Mouse (Mus musculus): ENCODE data around the gene Gm49661. TPM values are rescaled to one million over a fixed set of nuclear protein-coding genes. Genes with fewer than 3 reads are reported as not detected.

Gene Gm49661
- polyA plus RNA-seq (2014; fragmentation: Nextera tagmentation; extraction: Ambion mirVana) = not detected in 2 replicates

GRCm38 (mm10) chr8:84969241-84970134 is at the start of gene Gm49661, which contains the start of the genes Prdx2 and Rnaseh2a:
Gene Gm49661, minus strand, starts transcription at chr8:84969433.
Gene Prdx2, plus strand, starts transcription at chr8:84969587.
Gene Rnaseh2a, minus strand, starts transcription at chr8:84969767.
- peak; percentile 67 for ATAC-seq (ENCODE audit: low FRiP score)
- Histone ChIP-seq H3K27me3 (ENCODE audit: control insufficient read depth, insufficient read depth, low read length) (no peaks in the 10 kb centered on the region), H3K4me2 (replicated peaks; ENCODE audit: low read depth, low read length) (peak within 1 kb of the TSS; percentile 85), H3K27ac (ENCODE audit: low read depth, low read length) (peak within 1 kb of the TSS; percentile 63), H3K9ac (ENCODE audit: low read depth, low read length) (peak within 1 kb of the TSS; percentile 97), H3K9me3 (ENCODE audit: control insufficient read depth, low read length) (no peaks in the 10 kb centered on the region), H3K4me3 (ENCODE audit: low read depth, low read length) (peak within 1 kb of the TSS; percentile 89), H3K4me1 (replicated peaks; ENCODE audit: control insufficient read depth, insufficient read depth, low read length) (peaks cover 15% of the 10 kb centered on the region), H3K36me3 (ENCODE audit: control insufficient read depth, insufficient read depth, low read length) (0 out of 2 replicates have a peak, but pooled peaks cover 2% of the 10 kb centered on the region)
- under 1% methylated on average over 56 of the region's 56 CpGs for WGBS
- peak; percentile 88 for DNase-seq (ENCODE audit: low spot score)

GRCm38 (mm10) chr8:85017209-85017608 is 48.0 kb upstream of the Gm49661 start:
- DNase-seq (ENCODE audit: low spot score) = no peak
- no peaks in the 10 kb centered on the region for H3K4me1 ChIP-seq (replicated peaks; ENCODE audit: control insufficient read depth, insufficient read depth, low read length)
- no peak overlapping the region for H3K9ac ChIP-seq (ENCODE audit: low read depth, low read length)
- H3K4me2 ChIP-seq (replicated peaks; ENCODE audit: low read depth, low read length) = no peak overlapping the region
- no peak overlapping the region for H3K4me3 ChIP-seq (ENCODE audit: low read depth, low read length)
- ATAC-seq (ENCODE audit: low FRiP score) = no peak
- H3K36me3 ChIP-seq (ENCODE audit: control insufficient read depth, insufficient read depth, low read length) = peaks cover 10% of the 10 kb centered on the region; the same call in 1 of the 2 replicates
- H3K27me3 ChIP-seq (ENCODE audit: control insufficient read depth, insufficient read depth, low read length) = peaks cover 10% of the 10 kb centered on the region
- H3K9me3 ChIP-seq (ENCODE audit: control insufficient read depth, low read length) = no peaks in the 10 kb centered on the region
- 49% methylated on average over 5 of the region's 5 CpGs for WGBS
- no peak overlapping the region for H3K27ac ChIP-seq (ENCODE audit: low read depth, low read length)

- ATAC-seq (ENCODE audit: low FRiP score) = no peak
- Histone ChIP-seq H3K9ac (ENCODE audit: low read depth, low read length) (no peak overlapping the region), H3K27me3 (ENCODE audit: control insufficient read depth, insufficient read depth, low read length) (peaks cover 11% of the 10 kb centered on the region), H3K36me3 (ENCODE audit: control insufficient read depth, insufficient read depth, low read length) (peaks cover 6% of the 10 kb centered on the region; the same call in 1 of the 2 replicates), H3K4me3 (ENCODE audit: low read depth, low read length) (no peak overlapping the region), H3K9me3 (ENCODE audit: control insufficient read depth, low read length) (no peaks in the 10 kb centered on the region), H3K4me1 (replicated peaks; ENCODE audit: control insufficient read depth, insufficient read depth, low read length) (no peaks in the 10 kb centered on the region), H3K27ac (ENCODE audit: low read depth, low read length) (no peak overlapping the region), H3K4me2 (replicated peaks; ENCODE audit: low read depth, low read length) (no peak overlapping the region)
- DNase-seq (ENCODE audit: low spot score) = no peak
- 70% methylated on average over 10 of the region's 10 CpGs for WGBS
These were observed 47.5 kb upstream of the Gm49661 start for GRCm38 (mm10) chr8:85016724-85017123.

- peak within 1 kb of the TSS; percentile 55 for H3K4me2 ChIP-seq (replicated peaks; ENCODE audit: low read depth, low read length)
- no peak for ATAC-seq (ENCODE audit: low FRiP score)
- H3K27ac ChIP-seq (ENCODE audit: low read depth, low read length) = no peak within 1 kb of the TSS
- DNase-seq (ENCODE audit: low spot score) = no peak
- H3K4me3 ChIP-seq (ENCODE audit: low read depth, low read length) = 0 out of 2 replicates have a peak within 1 kb of the TSS, but pooled peaks have one; percentile 12
- H3K4me1 ChIP-seq (replicated peaks; ENCODE audit: control insufficient read depth, insufficient read depth, low read length) = no peaks in the 10 kb centered on the region
- no peaks in the 10 kb centered on the region for H3K9me3 ChIP-seq (ENCODE audit: control insufficient read depth, low read length)
- H3K27me3 ChIP-seq (ENCODE audit: control insufficient read depth, insufficient read depth, low read length) = peaks cover 23% of the 10 kb centered on the region
- 79% methylated on average over 2 of the region's 2 CpGs for WGBS
- peaks cover 3% of the 10 kb centered on the region; the same call in 1 of the 2 replicates for H3K36me3 ChIP-seq (ENCODE audit: control insufficient read depth, insufficient read depth, low read length)
- peak within 1 kb of the TSS; percentile 39; the same call in 1 of the 2 replicates for H3K9ac ChIP-seq (ENCODE audit: low read depth, low read length)
These were observed 45.2 kb upstream of the Gm49661 start, which contains the start of gene Best2 for GRCm38 (mm10) chr8:85014431-85014830. Gene Best2, minus strand, starts transcription at chr8:85014531.

- peak overlapping the region; percentile 55 for H3K4me2 ChIP-seq (replicated peaks; ENCODE audit: low read depth, low read length)
- 0 out of 2 replicates have a peak overlapping the region, but pooled peaks have one; percentile 12 for H3K4me3 ChIP-seq (ENCODE audit: low read depth, low read length)
- no peaks in the 10 kb centered on the region for H3K9me3 ChIP-seq (ENCODE audit: control insufficient read depth, low read length)
- H3K4me1 ChIP-seq (replicated peaks; ENCODE audit: control insufficient read depth, insufficient read depth, low read length) = no peaks in the 10 kb centered on the region
- WGBS = 7% methylated on average over 23 of the region's 26 CpGs
- DNase-seq (ENCODE audit: low spot score) (peak; percentile 85), ATAC-seq (ENCODE audit: low FRiP score) (peak; percentile 66)
- peak overlapping the region; percentile 39; the same call in 1 of the 2 replicates for H3K9ac ChIP-seq (ENCODE audit: low read depth, low read length)
- H3K36me3 ChIP-seq (ENCODE audit: control insufficient read depth, insufficient read depth, low read length) = peaks cover 3% of the 10 kb centered on the region; the same call in 1 of the 2 replicates
- no peak overlapping the region for H3K27ac ChIP-seq (ENCODE audit: low read depth, low read length)
- peaks cover 32% of the 10 kb centered on the region for H3K27me3 ChIP-seq (ENCODE audit: control insufficient read depth, insufficient read depth, low read length)
These were observed 44.1 kb upstream of the Gm49661 start for GRCm38 (mm10) chr8:85013230-85013840.

- DNase-seq (ENCODE audit: low spot score) (no peak), ATAC-seq (ENCODE audit: low FRiP score) (no peak)
- Histone ChIP-seq H3K9me3 (ENCODE audit: control insufficient read depth, low read length) (no peaks in the 10 kb centered on the region), H3K9ac (ENCODE audit: low read depth, low read length) (no peak overlapping the region), H3K27ac (ENCODE audit: low read depth, low read length) (no peak overlapping the region), H3K4me1 (replicated peaks; ENCODE audit: control insufficient read depth, insufficient read depth, low read length) (no peaks in the 10 kb centered on the region), H3K36me3 (ENCODE audit: control insufficient read depth, insufficient read depth, low read length) (no peaks in the 10 kb centered on the region), H3K4me3 (ENCODE audit: low read depth, low read length) (no peak overlapping the region), H3K27me3 (ENCODE audit: control insufficient read depth, insufficient read depth, low read length) (peaks cover 34% of the 10 kb centered on the region), H3K4me2 (replicated peaks; ENCODE audit: low read depth, low read length) (no peak overlapping the region)
- WGBS = 16% methylated on average over 28 of the region's 28 CpGs
These were observed 42.0 kb upstream of the Gm49661 start for GRCm38 (mm10) chr8:85011242-85011641.

GRCm38 (mm10) chr8:85007686-85008085 is 38.5 kb upstream of the Gm49661 start:
- Histone ChIP-seq H3K4me3 (ENCODE audit: low read depth, low read length) (no peak overlapping the region), H3K9ac (ENCODE audit: low read depth, low read length) (no peak overlapping the region), H3K27me3 (ENCODE audit: control insufficient read depth, insufficient read depth, low read length) (peaks cover 27% of the 10 kb centered on the region), H3K36me3 (ENCODE audit: control insufficient read depth, insufficient read depth, low read length) (no peaks in the 10 kb centered on the region), H3K4me1 (replicated peaks; ENCODE audit: control insufficient read depth, insufficient read depth, low read length) (no peaks in the 10 kb centered on the region), H3K27ac (ENCODE audit: low read depth, low read length) (no peak overlapping the region), H3K9me3 (ENCODE audit: control insufficient read depth, low read length) (no peaks in the 10 kb centered on the region), H3K4me2 (replicated peaks; ENCODE audit: low read depth, low read length) (no peak overlapping the region)
- 18% methylated on average over 25 of the region's 25 CpGs for WGBS
- ATAC-seq (ENCODE audit: low FRiP score) (no peak), DNase-seq (ENCODE audit: low spot score) (peak; percentile 49)

GRCm38 (mm10) chr8:84997649-84998295 is 28.5 kb upstream of the Gm49661 start:
- DNase-seq (ENCODE audit: low spot score) = peak; percentile 94

More at GRCm38 (mm10) chr8:84997649-84998295, 28.5 kb upstream of the Gm49661 start:
- Histone ChIP-seq H3K4me2 (replicated peaks; ENCODE audit: low read depth, low read length) (peak overlapping the region; percentile 21; the same call in 1 of the 2 replicates), H3K27me3 (ENCODE audit: control insufficient read depth, insufficient read depth, low read length) (peaks cover 10% of the 10 kb centered on the region), H3K4me1 (replicated peaks; ENCODE audit: control insufficient read depth, insufficient read depth, low read length) (peaks cover 3% of the 10 kb centered on the region), H3K4me3 (ENCODE audit: low read depth, low read length) (no peak overlapping the region), H3K9me3 (ENCODE audit: control insufficient read depth, low read length) (no peaks in the 10 kb centered on the region), H3K9ac (ENCODE audit: low read depth, low read length) (peak overlapping the region; percentile 54; the same call in 1 of the 2 replicates), H3K36me3 (ENCODE audit: control insufficient read depth, insufficient read depth, low read length) (no peaks in the 10 kb centered on the region), H3K27ac (ENCODE audit: low read depth, low read length) (no peak overlapping the region)
- WGBS = 3% methylated on average over 18 of the region's 19 CpGs
- ATAC-seq (ENCODE audit: low FRiP score) = peak; percentile 80

All from hindbrain, embryonic 11.5 days (tissue).